Mouse (Mus musculus) heart, embryonic 11.5 days (tissue): ENCODE results near the gene Pan3. TPM values are rescaled to one million over a fixed set of nuclear protein-coding genes. Genes with fewer than 3 reads are reported as not detected.

Source experiments
- ATAC-seq: fragments of 200-750 bp; cut with Nextera tagmentation; replicated peaks from 2 replicates; pipeline ENCODE4 v1.8.0; 2017; ENCODE audit warnings: moderate library complexity; ENCODE audit not compliant: insufficient number of reproducible peaks, low FRiP score, low TSS enrichment
- H3K27ac ChIP-seq: fragments of 300-500 bp; sonication (generic); 2 replicates; pipeline ENCODE4 v1.5.1; 2014; ENCODE audit warnings: mild to moderate bottlenecking, low read depth, low read length
- H3K27me3 ChIP-seq: fragments of 300-500 bp; sonication (generic); 2 replicates; pipeline ENCODE4 v1.6.1; 2014; ENCODE audit warnings: mild to moderate bottlenecking, low read length, mixed read lengths; ENCODE audit not compliant: control insufficient read depth, insufficient read depth
- H3K36me3 ChIP-seq: fragments of 300-500 bp; sonication (generic); 2 replicates; pipeline ENCODE4 v1.6.1; 2014; ENCODE audit warnings: mild to moderate bottlenecking, low read length, moderate library complexity, mixed read lengths; ENCODE audit not compliant: control insufficient read depth, insufficient read depth
- H3K4me1 ChIP-seq: fragments of 300-500 bp; sonication (generic); 2 replicates; pipeline ENCODE4 v1.6.1; 2014; ENCODE audit warnings: low read length; ENCODE audit not compliant: control insufficient read depth, insufficient read depth
- H3K4me2 ChIP-seq: fragments of 300-500 bp; sonication (generic); 2 replicates; pipeline ENCODE4 v1.6.1; 2014; ENCODE audit warnings: mild to moderate bottlenecking, moderate library complexity
- H3K4me3 ChIP-seq: fragments of 300-500 bp; sonication (generic); 2 replicates; pipeline ENCODE4 v1.5.1; 2014; ENCODE audit warnings: low read depth, low read length
- H3K9ac ChIP-seq: fragments of 300-500 bp; sonication (generic); 2 replicates; pipeline ENCODE4 v1.6.1; 2014; ENCODE audit warnings: mild to moderate bottlenecking, low read depth, low read length, moderate library complexity
- H3K9me3 ChIP-seq: fragments of 300-500 bp; sonication (generic); replicated peaks from 2 replicates; pipeline ENCODE4 v1.6.1; 2016; ENCODE audit warnings: low read length; ENCODE audit not compliant: control insufficient read depth
- WGBS: fragments of 180-500 bp; shearing (Covaris S2); extraction: QIAGEN DNeasy Blood & Tissue Kit; methylation state at CpG from one replicate; pipeline ENCODE4 v1.1.7; 2014; ENCODE audit not compliant: insufficient replicate concordance; 5-methylcytosine and 5-hydroxymethylcytosine counted together
- polyA plus RNA-seq: library from polyadenylated mRNA; unstranded; fragments of >200 nt; fragmentation: Nextera tagmentation; extraction: Ambion mirVana; gene quantifications from 2 replicates; pipeline ENCODE4 v1.2.1, GENCODE M21; 2014

Gene Pan3
- polyA plus RNA-seq, 1 experiment from 2014 or later: 54.9 TPM

DNA sequence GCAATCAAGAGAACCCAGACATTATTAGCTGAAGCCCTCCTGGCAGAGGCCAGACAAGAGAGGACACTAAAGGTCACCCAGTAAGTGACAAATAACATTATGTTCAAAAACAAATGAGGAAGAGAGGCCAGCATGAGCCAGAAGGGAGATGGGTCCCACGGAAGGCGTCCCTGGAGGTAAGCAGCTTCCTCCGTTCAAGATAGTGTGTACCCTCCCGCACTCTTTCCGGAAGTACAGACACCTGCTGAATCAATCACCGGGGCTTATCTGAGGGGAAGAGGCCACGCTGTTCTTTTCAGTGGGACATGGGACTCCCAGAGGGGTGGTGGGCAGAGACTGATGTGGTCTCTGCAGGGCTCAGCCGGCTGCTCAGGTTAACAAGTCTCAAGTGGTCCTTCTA is 149.7 kb downstream of the Pan3 start:
- Histone ChIP-seq H3K9ac (no peak overlapping the region), H3K4me3 (no peak overlapping the region), H3K27ac (no peak overlapping the region), H3K4me2 (no peak overlapping the region), H3K27me3 (peaks cover 3% of the 10 kb centered on the region; the same call in 1 of the 2 replicates), H3K4me1 (peaks cover 1% of the 10 kb centered on the region; the same call in 1 of the 2 replicates), H3K9me3 (no peaks in the 10 kb centered on the region), H3K36me3 (no peaks in the 10 kb centered on the region)
- no peak for ATAC-seq
- 70% methylated on average over 8 of the region's 8 CpGs for WGBS

DNA sequence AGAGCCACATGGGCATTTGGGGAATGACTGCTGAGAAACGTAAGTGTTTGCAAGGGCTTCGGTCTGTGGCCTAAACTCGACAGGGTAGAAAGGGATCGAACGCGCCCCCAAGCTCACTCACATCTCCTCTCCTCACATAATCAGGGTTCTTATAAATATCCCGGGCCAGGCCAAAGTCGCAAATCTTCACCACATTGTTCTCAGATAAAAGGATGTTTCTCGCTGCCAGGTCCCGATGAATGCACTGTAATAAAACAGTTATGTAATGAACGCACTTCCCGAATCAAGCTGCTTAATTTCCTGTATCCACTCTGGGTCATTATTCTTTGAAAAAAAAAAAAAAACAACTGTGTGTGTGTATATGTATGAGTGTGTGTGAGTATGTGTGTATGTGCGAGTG is 150.2 kb downstream of the Pan3 start:
- WGBS: 83% methylated on average over 13 of the region's 13 CpGs

DNA sequence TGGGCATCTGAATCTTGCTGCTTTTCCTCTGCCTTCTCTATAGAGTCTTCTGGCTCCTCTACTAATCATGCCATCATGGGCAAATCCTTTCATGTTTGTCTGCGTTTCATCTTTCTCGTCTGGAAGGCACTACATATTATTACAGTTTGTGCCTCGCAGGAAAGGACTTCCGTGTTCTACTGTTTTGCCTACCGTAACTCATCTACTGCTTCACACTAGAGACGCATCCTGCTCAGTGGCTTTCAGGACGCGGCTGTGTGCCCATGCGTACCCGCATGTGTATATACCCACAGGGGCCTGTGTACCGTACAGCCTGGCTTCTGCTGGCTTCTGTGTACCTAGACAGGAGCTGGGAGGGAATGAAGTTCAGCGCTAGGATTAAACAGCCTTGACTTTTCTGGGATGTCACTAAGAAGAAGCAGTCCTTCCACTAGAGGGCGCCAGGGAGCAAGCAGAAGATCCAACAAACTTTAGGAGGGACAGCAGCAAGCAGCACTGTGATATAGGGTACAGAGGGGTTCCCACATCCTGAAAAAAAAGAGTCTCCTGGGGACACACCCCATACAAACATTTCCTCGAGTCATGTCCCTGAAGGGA is 153.8 kb downstream of the Pan3 start:
- H3K27me3 ChIP-seq: no peaks in the 10 kb centered on the region
- H3K4me1 ChIP-seq: no peaks in the 10 kb centered on the region
- no peak for ATAC-seq
- no peaks in the 10 kb centered on the region for H3K9me3 ChIP-seq
- no peak overlapping the region for H3K9ac ChIP-seq
- 0 out of 2 replicates have a peak overlapping the region, but pooled peaks have one; percentile 20 for H3K4me2 ChIP-seq
- no peaks in the 10 kb centered on the region for H3K36me3 ChIP-seq
- H3K4me3 ChIP-seq: no peak overlapping the region
- WGBS: 34% methylated on average over 14 of the region's 14 CpGs
- H3K27ac ChIP-seq: no peak overlapping the region

More for the DNA sequence above, 150.2 kb downstream of the Pan3 start:
- Histone ChIP-seq H3K9me3 (no peaks in the 10 kb centered on the region), H3K9ac (no peak overlapping the region), H3K4me1 (no peaks in the 10 kb centered on the region), H3K4me2 (no peak overlapping the region), H3K27me3 (peaks cover 3% of the 10 kb centered on the region; the same call in 1 of the 2 replicates), H3K36me3 (no peaks in the 10 kb centered on the region), H3K27ac (no peak overlapping the region), H3K4me3 (no peak overlapping the region)
- no peak for ATAC-seq

DNA sequence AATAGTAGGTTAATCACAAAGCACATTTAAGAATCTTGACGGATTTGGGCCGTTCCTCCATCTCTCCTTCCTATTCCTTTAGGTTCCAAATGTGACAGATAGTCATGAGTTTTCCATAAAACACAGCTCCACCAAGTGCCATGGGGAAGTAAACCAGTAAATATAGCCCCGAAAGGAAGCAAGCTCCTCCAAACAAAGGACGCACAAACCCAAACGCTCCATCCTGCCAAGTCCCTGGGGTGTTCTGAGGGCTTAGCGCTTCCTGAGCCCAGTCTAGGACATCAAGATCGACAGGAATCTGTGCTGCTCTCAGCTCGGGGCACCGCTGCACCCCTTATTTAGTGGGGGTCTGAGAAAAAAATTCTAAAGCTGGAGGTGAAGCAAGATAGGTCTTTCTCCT is 154.7 kb downstream of the Pan3 start:
- Histone ChIP-seq H3K4me3 (no peak overlapping the region), H3K36me3 (no peaks in the 10 kb centered on the region), H3K4me2 (no peak overlapping the region), H3K4me1 (no peaks in the 10 kb centered on the region), H3K27me3 (no peaks in the 10 kb centered on the region), H3K27ac (no peak overlapping the region), H3K9ac (no peak overlapping the region), H3K9me3 (no peaks in the 10 kb centered on the region)
- 64% methylated on average over 9 of the region's 9 CpGs for WGBS
- no peak for ATAC-seq

DNA sequence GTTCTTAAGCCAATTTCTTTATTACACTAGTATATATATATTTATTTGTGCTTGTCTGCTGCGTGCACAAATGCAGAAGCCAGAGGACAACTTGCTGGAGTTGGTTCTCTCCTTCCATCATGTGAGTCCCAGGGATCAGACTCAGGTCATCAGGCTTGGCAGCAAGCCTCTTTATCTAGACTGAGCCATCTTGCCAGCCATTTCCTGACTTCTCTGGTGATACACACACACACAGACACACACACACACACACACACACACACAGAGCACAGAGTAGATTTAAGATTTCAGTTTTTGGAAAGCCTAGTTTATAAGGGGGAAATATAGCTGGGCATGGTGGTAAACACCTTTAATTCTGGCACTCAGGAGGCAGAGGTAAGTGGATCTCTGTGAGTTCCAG is 155.1 kb downstream of the Pan3 start:
- Histone ChIP-seq H3K27ac (no peak overlapping the region), H3K9ac (no peak overlapping the region), H3K27me3 (no peaks in the 10 kb centered on the region), H3K4me1 (no peaks in the 10 kb centered on the region; the same call in 1 of the 2 replicates), H3K4me2 (no peak overlapping the region), H3K4me3 (no peak overlapping the region), H3K9me3 (no peaks in the 10 kb centered on the region), H3K36me3 (no peaks in the 10 kb centered on the region)
- ATAC-seq: no peak
- 74% methylated on average over 1 of the region's 1 CpGs for WGBS

DNA sequence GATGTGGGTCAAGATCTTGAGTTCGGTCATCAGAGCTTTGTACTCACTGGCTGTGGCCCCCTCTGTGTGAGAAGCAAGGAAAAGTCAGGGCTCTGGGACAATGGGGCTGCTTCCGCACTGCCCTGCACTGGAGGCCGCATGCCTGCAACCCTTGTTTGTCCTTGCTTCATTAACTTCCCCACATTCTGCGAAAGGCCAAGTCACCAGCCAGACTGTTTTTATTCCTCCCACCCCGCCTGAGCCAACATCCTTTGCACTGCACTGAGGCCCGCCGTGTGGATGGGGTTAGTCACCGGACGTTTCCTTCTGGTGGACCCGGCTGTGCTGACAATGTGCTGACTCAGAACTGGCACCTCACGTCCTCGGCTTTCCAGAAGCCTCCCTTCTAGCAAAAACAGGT is 159.9 kb downstream of the Pan3 start:
- peaks cover 3% of the 10 kb centered on the region; the same call in 1 of the 2 replicates for H3K9me3 ChIP-seq
- WGBS: 50% methylated on average over 12 of the region's 12 CpGs
- peak; percentile 69; the same call in 1 of the 2 replicates for ATAC-seq

DNA sequence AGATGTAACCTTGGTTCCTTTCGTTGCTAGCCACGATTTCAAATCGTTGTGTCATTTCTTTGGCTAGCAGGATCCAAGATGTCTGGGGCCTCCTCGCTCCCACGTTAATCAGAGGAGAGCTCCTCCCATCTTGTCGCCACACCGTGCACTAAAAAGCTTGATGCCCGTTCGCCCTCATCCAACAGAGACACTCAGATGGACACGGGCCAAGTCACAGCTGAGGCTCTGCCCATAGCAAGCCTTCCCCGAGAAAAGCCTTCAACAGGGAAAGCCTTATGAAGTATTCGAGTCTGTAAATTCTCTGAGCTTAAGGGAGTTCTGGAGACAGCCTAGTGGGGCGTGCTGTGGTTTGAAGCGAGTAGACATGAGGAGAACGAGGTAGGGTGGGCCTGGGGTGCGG is 167.9 kb downstream of the Pan3 start:
- WGBS: 75% methylated on average over 16 of the region's 16 CpGs
- H3K4me3 ChIP-seq: no peak overlapping the region

More for the DNA sequence above, 159.9 kb downstream of the Pan3 start:
- H3K4me3 ChIP-seq: no peak overlapping the region
- no peak overlapping the region for H3K4me2 ChIP-seq
- no peaks in the 10 kb centered on the region; the same call in 1 of the 2 replicates for H3K4me1 ChIP-seq
- no peaks in the 10 kb centered on the region for H3K27me3 ChIP-seq
- H3K27ac ChIP-seq: peak overlapping the region; percentile 85
- no peaks in the 10 kb centered on the region; the same call in 1 of the 2 replicates for H3K36me3 ChIP-seq
- no peak overlapping the region for H3K9ac ChIP-seq

More for the DNA sequence above, 167.9 kb downstream of the Pan3 start:
- H3K27me3 ChIP-seq: no peaks in the 10 kb centered on the region
- H3K4me2 ChIP-seq: no peak overlapping the region
- no peaks in the 10 kb centered on the region for H3K36me3 ChIP-seq
- no peak for ATAC-seq
- peaks cover 7% of the 10 kb centered on the region for H3K4me1 ChIP-seq
- H3K27ac ChIP-seq: no peak overlapping the region
- peaks cover 3% of the 10 kb centered on the region; the same call in 1 of the 2 replicates for H3K9me3 ChIP-seq
- H3K9ac ChIP-seq: no peak overlapping the region
